In genomic region chr8:122675596-122676420, GRCm38 (mm10) we compare ENCODE assay signal across 10 mouse cellular contexts. TPM values are rescaled to one million over a fixed set of nuclear protein-coding genes. Genes with fewer than 3 reads are reported as not detected.
DNase-seq lines count a peak whose midpoint lies in the region; ATAC-seq and TF ChIP-seq lines count a peak whose summit lies in the region.
"Had no signal": no experiment of that assay in that cellular context is flagged by ENCODE, and none has a peak within 500 bp of the region (broad histone marks: within the 10 kb centered on the region; RNA-seq: fewer than 3 reads in every experiment).

No protein-coding gene starts in this region.

- peaks cover 19% of the 10 kb centered on the region; the same call in 1 of the 2 replicates for H3K4me1 ChIP-seq in heart, embryonic 11.5 days (ENCODE audit: control insufficient read depth, insufficient read depth, low read length)
- peaks cover 88% of the 10 kb centered on the region for H3K4me1 ChIP-seq in forebrain, embryonic 13.5 days
- peaks cover 52% of the 10 kb centered on the region for H3K4me1 ChIP-seq in limb, embryonic 12.5 days (replicated peaks)

- no peak for TF ChIP-seq CTCF in brain, embryonic 14.5 days (IDR thresholded peaks at IDR 0.05; ENCODE audit: borderline replicate concordance, extremely low read depth, insufficient read depth, insufficient read length)

- H3K27ac ChIP-seq in heart, embryonic 11.5 days (ENCODE audit: low read depth, low read length): no peak overlapping the region
- peak overlapping the region; percentile 94 for H3K27ac ChIP-seq in forebrain, embryonic 13.5 days
- no peak overlapping the region for H3K27ac ChIP-seq in limb, embryonic 12.5 days

- no peak for ATAC-seq in heart, embryonic 11.5 days (replicated peaks; ENCODE audit: insufficient number of reproducible peaks, low FRiP score, low TSS enrichment)
- no peak for ATAC-seq in forebrain, embryonic 13.5 days
- no peak for ATAC-seq in limb, embryonic 12.5 days (ENCODE audit: insufficient number of reproducible peaks, insufficient read depth, low FRiP score, low TSS enrichment, low read depth)

- intact Hi-C loops in heart, postnatal 25 days (cut with DNase I): no loop called here

- H3K4me3 ChIP-seq in heart, embryonic 11.5 days (ENCODE audit: low read depth, low read length): peak overlapping the region; percentile 73
- H3K4me3 ChIP-seq in forebrain, embryonic 13.5 days: peak overlapping the region; percentile 73
- 0 out of 2 replicates have a peak overlapping the region, but pooled peaks have one; percentile 80 for H3K4me3 ChIP-seq in limb, embryonic 12.5 days (replicated peaks)

- no peaks in the 10 kb centered on the region for H3K36me3 ChIP-seq in heart, embryonic 11.5 days (ENCODE audit: control insufficient read depth, insufficient read depth, low read length)
- no peaks in the 10 kb centered on the region for H3K36me3 ChIP-seq in forebrain, embryonic 13.5 days (ENCODE audit: poor library complexity, severe bottlenecking)
- no peaks in the 10 kb centered on the region for H3K36me3 ChIP-seq in limb, embryonic 12.5 days

- no peaks in the 10 kb centered on the region for H3K9me3 ChIP-seq in heart, embryonic 11.5 days (replicated peaks; ENCODE audit: control insufficient read depth, low read length)
- H3K9me3 ChIP-seq in forebrain, embryonic 13.5 days (replicated peaks): no peaks in the 10 kb centered on the region
- H3K9me3 ChIP-seq in limb, embryonic 12.5 days: no peaks in the 10 kb centered on the region

- peak overlapping the region; percentile 95 for H3K4me2 ChIP-seq in heart, embryonic 11.5 days
- H3K4me2 ChIP-seq in forebrain, embryonic 13.5 days: peak overlapping the region; percentile 81
- peak overlapping the region; percentile 99; the same call in 1 of the 2 replicates for H3K4me2 ChIP-seq in limb, embryonic 12.5 days

- 79% methylated on average over 17 of the region's 17 CpGs for WGBS in heart, embryonic 11.5 days (ENCODE audit: insufficient replicate concordance)
- 69% methylated on average over 17 of the region's 17 CpGs for WGBS in forebrain, embryonic 13.5 days
- WGBS in limb, embryonic 12.5 days: 83% methylated on average over 17 of the region's 17 CpGs

- H3K9ac ChIP-seq in heart, embryonic 11.5 days (ENCODE audit: low read depth, low read length): 0 out of 2 replicates have a peak overlapping the region, but pooled peaks have one; percentile 1
- peak overlapping the region; percentile 84 for H3K9ac ChIP-seq in forebrain, embryonic 13.5 days
- no peak overlapping the region for H3K9ac ChIP-seq in limb, embryonic 12.5 days (replicated peaks)

- no peak for DNase-seq in heart, postnatal 25 days (ENCODE audit: low spot score)
- peak; percentile 80 for DNase-seq in brain, embryonic 14.5 days (ENCODE audit: low read depth)
- DNase-seq in retina, embryonic 14.5 days (ENCODE audit: low spot score): no peak
- no peak for DNase-seq in gastrocnemius, adult 18-20 months (ENCODE audit: low spot score)
- no peak for DNase-seq in ovary, postnatal 14 days (ENCODE audit: low spot score)
- DNase-seq: thymus, postnatal 4 days had no signal

- H3K27me3 ChIP-seq in heart, embryonic 11.5 days (ENCODE audit: control insufficient read depth, insufficient read depth, low read length): peaks cover 57% of the 10 kb centered on the region
- H3K27me3 ChIP-seq in forebrain, embryonic 13.5 days: peaks cover 92% of the 10 kb centered on the region
- H3K27me3 ChIP-seq in limb, embryonic 12.5 days: peaks cover 73% of the 10 kb centered on the region
- H3K27me3 ChIP-seq: CH12.LX had no signal

- no peak for TF ChIP-seq POLR2A in brain, embryonic 14.5 days (IDR thresholded peaks at IDR 0.05; ENCODE audit: borderline replicate concordance, extremely low read depth, insufficient read depth, insufficient read length, poor library complexity, severe bottlenecking)

RNA-seq across cellular contexts. Expression of gene Cbfa2t3, which starts 23.1 kb away (rescaled TPM):
- polyA plus RNA-seq in heart, embryonic 11.5 days (2014; fragmentation: Nextera tagmentation; extraction: Ambion mirVana): 5.2 and 5.4 TPM in 2 replicates
- 10 to 100 TPM; 18.5 to 25.3 TPM for total RNA-seq in heart, postnatal 25 days (2021)
- polyA plus RNA-seq in brain, embryonic 14.5 days (2012; rRNA removed): 9.5 and 30.2 TPM in 2 replicates
- polyA plus RNA-seq in forebrain, embryonic 13.5 days (2015; fragmentation: Nextera tagmentation; extraction: Ambion mirVana): 12.4 and 13.9 TPM in 2 replicates
- 2.8 and 3.3 TPM in 2 replicates for polyA plus RNA-seq in limb, embryonic 12.5 days (2016; fragmentation: Nextera tagmentation; extraction: Ambion mirVana)
- 10 to 100 TPM; 16.1 to 25.9 TPM for total RNA-seq in gastrocnemius, adult 18-20 months (2021)

RNA-seq across cellular contexts. Expression of gene Pabpn1l, which starts 53.3 kb away (rescaled TPM):
- not detected in 2 replicates for polyA plus RNA-seq in heart, embryonic 11.5 days (2014; fragmentation: Nextera tagmentation; extraction: Ambion mirVana)
- total RNA-seq in heart, postnatal 25 days (2021): not detected
- 0.07 TPM in 1 of 2 replicates, not detected in the other for polyA plus RNA-seq in brain, embryonic 14.5 days (2012; rRNA removed)
- not detected in 2 replicates for polyA plus RNA-seq in forebrain, embryonic 13.5 days (2015; fragmentation: Nextera tagmentation; extraction: Ambion mirVana)
- not detected in 2 replicates for polyA plus RNA-seq in limb, embryonic 12.5 days (2016; fragmentation: Nextera tagmentation; extraction: Ambion mirVana)
- not detected for total RNA-seq in gastrocnemius, adult 18-20 months (2021)
- total RNA-seq: CH12.LX had no signal
